Mouse (Mus musculus) CD8-positive naive resting alpha-beta T cell, adult 2 months (primary cell): ENCODE measurements at regions not wholly inside any gene's neighbourhood (a gene's known extent, or its start where the extent isn't known, plus 50 kb on each side); places are given as distances from the start of the nearest gene placed in this dataset.

Experiments
- DNase-seq, 2 experiments: peaks; one replicate each; pipeline ENCODE4 v3.0.0; 2022; ENCODE audit warnings: low read depth in 2 of 2, low spot score in 2 of 2

- no peak for DNase-seq
Observed at GRCm38 (mm10) chr11:45531044-45531626, 320.7 kb upstream of the Clint1 start.

GRCm38 (mm10) chr11:45533402-45534056 is 318.3 kb upstream of the Clint1 start:
- no peak for DNase-seq

GRCm38 (mm10) chr11:45535501-45536025 is 316.3 kb upstream of the Clint1 start:
- DNase-seq = no peak

GRCm38 (mm10) chr11:45538011-45538410 is 313.8 kb upstream of the Clint1 start:
- DNase-seq = no peak

- DNase-seq = no peak
Observed at GRCm38 (mm10) chr11:45539459-45539858, 312.4 kb upstream of the Clint1 start.

- no peak for DNase-seq
Observed at GRCm38 (mm10) chr11:45544531-45544930, 307.3 kb upstream of the Clint1 start.

- DNase-seq = no peak
Observed at GRCm38 (mm10) chr11:45545896-45546626, 305.8 kb upstream of the Clint1 start.

- no peak for DNase-seq
Observed at GRCm38 (mm10) chr11:45546861-45547260, 305.0 kb upstream of the Clint1 start.

- no peak for DNase-seq
Observed at GRCm38 (mm10) chr11:45550376-45550775, 301.5 kb upstream of the Clint1 start.

GRCm38 (mm10) chr11:45577469-45578154 is 274.2 kb upstream of the Clint1 start:
- no peak for DNase-seq

GRCm38 (mm10) chr11:45592335-45592734 is 259.5 kb upstream of the Clint1 start:
- no peak for DNase-seq

- no peak for DNase-seq
Observed at GRCm38 (mm10) chr11:45592890-45593642, 258.8 kb upstream of the Clint1 start.

- DNase-seq = no peak
Observed at GRCm38 (mm10) chr11:45595372-45595771, 256.5 kb upstream of the Clint1 start.

- no peak for DNase-seq
Observed at GRCm38 (mm10) chr11:45621824-45622223, 230.0 kb upstream of the Clint1 start.

- DNase-seq = no peak
Observed at GRCm38 (mm10) chr11:45622701-45623100, 229.2 kb upstream of the Clint1 start.

- no peak for DNase-seq
Observed at GRCm38 (mm10) chr11:45624233-45624632, 227.6 kb upstream of the Clint1 start.

GRCm38 (mm10) chr11:45629250-45629649 is 222.6 kb upstream of the Clint1 start:
- DNase-seq = no peak

GRCm38 (mm10) chr11:45634535-45635235 is 217.2 kb upstream of the Clint1 start:
- no peak for DNase-seq

- DNase-seq = no peak
Observed at GRCm38 (mm10) chr11:45635896-45636295, 216.0 kb upstream of the Clint1 start.

GRCm38 (mm10) chr11:45639236-45639635 is 212.6 kb upstream of the Clint1 start:
- no peak for DNase-seq
